Mouse (Mus musculus): ENCODE data around the gene Habp4.

- TF ChIP-seq CTCF (IDR thresholded peaks at IDR 0.05; ENCODE audit: extremely low read depth, insufficient read depth, insufficient read length, insufficient replicate concordance) (no peak), POLR2A (IDR thresholded peaks at IDR 0.05; ENCODE audit: low read depth, low read length) (no peak)
These were observed 22.7 kb downstream of the Habp4 start for GRCm38 (mm10) chr13:64184361-64184760.

All from spleen, adult 2 months (tissue).